Mouse (Mus musculus): ENCODE data around the gene Faiml.

Gene Faiml

GRCm38 (mm10) chr9:99182121-99182520, 54.9 kb downstream of the Faiml start:
- in situ Hi-C loops (cut with MboI, MseI) = loop anchor here (10.0 kb wide), 1 partner anchor 693 kb away; the partner anchor contains the start of gene Sox14

DNA sequence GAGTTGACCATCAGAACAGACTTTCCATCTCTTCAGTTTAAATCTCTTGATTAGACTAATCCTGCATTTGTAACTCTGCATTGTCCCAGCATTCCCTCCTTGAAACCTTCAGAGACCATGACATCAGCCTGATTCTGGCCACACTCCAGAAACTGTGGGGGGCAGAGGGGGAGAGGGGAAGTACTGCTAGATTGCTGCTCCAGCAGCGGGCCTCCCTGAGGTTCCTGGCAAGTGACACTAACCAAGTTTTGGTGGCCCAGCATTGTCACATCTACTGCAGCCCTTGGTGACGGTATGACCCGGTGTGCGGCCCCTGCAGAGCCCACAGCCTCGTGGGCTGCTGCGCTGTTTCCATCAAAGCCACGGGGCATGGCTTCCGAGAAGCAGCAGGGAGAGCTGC, 56.8 kb downstream of the Faiml start:
- in situ Hi-C loops (cut with MboI, MseI) = loop anchor here (10.0 kb wide), 1 partner anchor 695 kb away; the partner anchor contains the start of gene Sox14

Measured in T-helper 1 cell (primary cell).